Mouse (Mus musculus): ENCODE measurements at regions not wholly inside any gene's neighbourhood (a gene's known extent, or its start where the extent isn't known, plus 50 kb on each side); places are given as distances from the start of the nearest gene placed in this dataset.

- no peak overlapping the region for H3K4me3 ChIP-seq (ENCODE audit: low read depth, low read length)
- H3K36me3 ChIP-seq (ENCODE audit: control insufficient read depth, insufficient read depth, low read length) = no peaks in the 10 kb centered on the region
- no peaks in the 10 kb centered on the region for H3K27me3 ChIP-seq (replicated peaks; ENCODE audit: control insufficient read depth, insufficient read depth, low read length)
- WGBS = 85% methylated on average over 7 of the region's 7 CpGs
- H3K27ac ChIP-seq (ENCODE audit: low read depth, low read length) = no peak overlapping the region
- ATAC-seq = no peak
- DNase-seq (ENCODE audit: low spot score) = no peak
- peaks cover 15% of the 10 kb centered on the region for H3K4me1 ChIP-seq (ENCODE audit: control insufficient read depth, insufficient read depth, low read length)
- H3K9me3 ChIP-seq (replicated peaks; ENCODE audit: control insufficient read depth, low read length) = no peaks in the 10 kb centered on the region
- no peak overlapping the region for H3K9ac ChIP-seq (ENCODE audit: low read length)
- no peak overlapping the region for H3K4me2 ChIP-seq (ENCODE audit: low read length)
Measured at GRCm38 (mm10) chr13:112003445-112003844, 194.7 kb upstream of the Map3k1 start.

GRCm38 (mm10) chr13:112004126-112004525 is 195.3 kb upstream of the Map3k1 start:
- H3K27ac ChIP-seq (ENCODE audit: low read depth, low read length) = no peak overlapping the region
- DNase-seq (ENCODE audit: low spot score) = no peak
- no peaks in the 10 kb centered on the region for H3K36me3 ChIP-seq (ENCODE audit: control insufficient read depth, insufficient read depth, low read length)
- WGBS = 93% methylated on average over 3 of the region's 3 CpGs
- H3K27me3 ChIP-seq (replicated peaks; ENCODE audit: control insufficient read depth, insufficient read depth, low read length) = no peaks in the 10 kb centered on the region
- H3K9ac ChIP-seq (ENCODE audit: low read length) = no peak overlapping the region
- ATAC-seq = no peak
- no peak overlapping the region for H3K4me3 ChIP-seq (ENCODE audit: low read depth, low read length)
- no peaks in the 10 kb centered on the region for H3K9me3 ChIP-seq (replicated peaks; ENCODE audit: control insufficient read depth, low read length)
- peaks cover 15% of the 10 kb centered on the region for H3K4me1 ChIP-seq (ENCODE audit: control insufficient read depth, insufficient read depth, low read length)
- H3K4me2 ChIP-seq (ENCODE audit: low read length) = no peak overlapping the region

GRCm38 (mm10) chr13:112005421-112005820 is 196.6 kb upstream of the Map3k1 start:
- no peak overlapping the region for H3K27ac ChIP-seq (ENCODE audit: low read depth, low read length)
- DNase-seq (ENCODE audit: low spot score) = no peak
- H3K4me3 ChIP-seq (ENCODE audit: low read depth, low read length) = no peak overlapping the region

GRCm38 (mm10) chr13:112008806-112009205 is 200.0 kb upstream of the Map3k1 start:
- no peaks in the 10 kb centered on the region for H3K4me1 ChIP-seq (ENCODE audit: control insufficient read depth, insufficient read depth, low read length)
- no peaks in the 10 kb centered on the region for H3K36me3 ChIP-seq (ENCODE audit: control insufficient read depth, insufficient read depth, low read length)
- ATAC-seq = no peak
- no peak overlapping the region for H3K27ac ChIP-seq (ENCODE audit: low read depth, low read length)
- no peaks in the 10 kb centered on the region for H3K27me3 ChIP-seq (replicated peaks; ENCODE audit: control insufficient read depth, insufficient read depth, low read length)
- no peaks in the 10 kb centered on the region for H3K9me3 ChIP-seq (replicated peaks; ENCODE audit: control insufficient read depth, low read length)
- no peak for DNase-seq (ENCODE audit: low spot score)
- WGBS = 93% methylated on average over 5 of the region's 5 CpGs
- H3K9ac ChIP-seq (ENCODE audit: low read length) = no peak overlapping the region
- no peak overlapping the region for H3K4me2 ChIP-seq (ENCODE audit: low read length)
- no peak overlapping the region for H3K4me3 ChIP-seq (ENCODE audit: low read depth, low read length)

More at GRCm38 (mm10) chr13:112005421-112005820, 196.6 kb upstream of the Map3k1 start:
- ATAC-seq = no peak
- no peaks in the 10 kb centered on the region for H3K27me3 ChIP-seq (replicated peaks; ENCODE audit: control insufficient read depth, insufficient read depth, low read length)
- 91% methylated on average over 8 of the region's 8 CpGs for WGBS
- no peaks in the 10 kb centered on the region for H3K9me3 ChIP-seq (replicated peaks; ENCODE audit: control insufficient read depth, low read length)
- no peaks in the 10 kb centered on the region for H3K36me3 ChIP-seq (ENCODE audit: control insufficient read depth, insufficient read depth, low read length)
- H3K4me1 ChIP-seq (ENCODE audit: control insufficient read depth, insufficient read depth, low read length) = peaks cover 13% of the 10 kb centered on the region
- no peak overlapping the region for H3K4me2 ChIP-seq (ENCODE audit: low read length)
- no peak overlapping the region for H3K9ac ChIP-seq (ENCODE audit: low read length)

- no peaks in the 10 kb centered on the region for H3K4me1 ChIP-seq (ENCODE audit: control insufficient read depth, insufficient read depth, low read length)
- no peak overlapping the region for H3K4me2 ChIP-seq (ENCODE audit: low read length)
- H3K9ac ChIP-seq (ENCODE audit: low read length) = no peak overlapping the region
- no peaks in the 10 kb centered on the region for H3K36me3 ChIP-seq (ENCODE audit: control insufficient read depth, insufficient read depth, low read length)
- DNase-seq (ENCODE audit: low spot score) = no peak
- H3K27ac ChIP-seq (ENCODE audit: low read depth, low read length) = no peak overlapping the region
- H3K9me3 ChIP-seq (replicated peaks; ENCODE audit: control insufficient read depth, low read length) = no peaks in the 10 kb centered on the region
- no peak overlapping the region for H3K4me3 ChIP-seq (ENCODE audit: low read depth, low read length)
- H3K27me3 ChIP-seq (replicated peaks; ENCODE audit: control insufficient read depth, insufficient read depth, low read length) = no peaks in the 10 kb centered on the region
- WGBS = 68% methylated on average over 3 of the region's 3 CpGs
- no peak for ATAC-seq
Measured at GRCm38 (mm10) chr13:112009288-112009687, 200.5 kb upstream of the Map3k1 start.

- Histone ChIP-seq H3K36me3 (ENCODE audit: control insufficient read depth, insufficient read depth, low read length) (no peaks in the 10 kb centered on the region), H3K9ac (ENCODE audit: low read length) (no peak overlapping the region), H3K4me2 (ENCODE audit: low read length) (no peak overlapping the region), H3K4me1 (ENCODE audit: control insufficient read depth, insufficient read depth, low read length) (no peaks in the 10 kb centered on the region), H3K27ac (ENCODE audit: low read depth, low read length) (no peak overlapping the region), H3K27me3 (replicated peaks; ENCODE audit: control insufficient read depth, insufficient read depth, low read length) (no peaks in the 10 kb centered on the region), H3K4me3 (ENCODE audit: low read depth, low read length) (no peak overlapping the region), H3K9me3 (replicated peaks; ENCODE audit: control insufficient read depth, low read length) (no peaks in the 10 kb centered on the region)
- ATAC-seq (no peak), DNase-seq (ENCODE audit: low spot score) (no peak)
- 94% methylated on average over 8 of the region's 8 CpGs for whole genome bisulfite sequencing
Measured at GRCm38 (mm10) chr13:112010464-112010863, 201.7 kb upstream of the Map3k1 start.

- 65% methylated on average over 1 of the region's 1 CpGs for WGBS
- no peak for DNase-seq (ENCODE audit: low spot score)
- Histone ChIP-seq H3K4me1 (ENCODE audit: control insufficient read depth, insufficient read depth, low read length) (no peaks in the 10 kb centered on the region), H3K27me3 (replicated peaks; ENCODE audit: control insufficient read depth, insufficient read depth, low read length) (no peaks in the 10 kb centered on the region), H3K9ac (ENCODE audit: low read length) (no peak overlapping the region), H3K4me2 (ENCODE audit: low read length) (no peak overlapping the region), H3K4me3 (ENCODE audit: low read depth, low read length) (no peak overlapping the region), H3K36me3 (ENCODE audit: control insufficient read depth, insufficient read depth, low read length) (no peaks in the 10 kb centered on the region), H3K27ac (ENCODE audit: low read depth, low read length) (no peak overlapping the region), H3K9me3 (replicated peaks; ENCODE audit: control insufficient read depth, low read length) (no peaks in the 10 kb centered on the region)
- no peak for ATAC-seq
Measured at GRCm38 (mm10) chr13:112012640-112013039, 203.8 kb upstream of the Map3k1 start.

- H3K4me3 ChIP-seq (ENCODE audit: low read depth, low read length) = no peak overlapping the region
- whole genome bisulfite sequencing = 95% methylated on average over 3 of the region's 3 CpGs
- H3K4me2 ChIP-seq (ENCODE audit: low read length) = no peak overlapping the region
- H3K9me3 ChIP-seq (replicated peaks; ENCODE audit: control insufficient read depth, low read length) = no peaks in the 10 kb centered on the region
- H3K27ac ChIP-seq (ENCODE audit: low read depth, low read length) = no peak overlapping the region
- H3K4me1 ChIP-seq (ENCODE audit: control insufficient read depth, insufficient read depth, low read length) = no peaks in the 10 kb centered on the region
- no peak overlapping the region for H3K9ac ChIP-seq (ENCODE audit: low read length)
- no peaks in the 10 kb centered on the region for H3K36me3 ChIP-seq (ENCODE audit: control insufficient read depth, insufficient read depth, low read length)
- no peaks in the 10 kb centered on the region for H3K27me3 ChIP-seq (replicated peaks; ENCODE audit: control insufficient read depth, insufficient read depth, low read length)
- no peak for ATAC-seq
- no peak for DNase-seq (ENCODE audit: low spot score)
Measured at GRCm38 (mm10) chr13:112015083-112015482, 206.3 kb upstream of the Map3k1 start.

GRCm38 (mm10) chr13:112016280-112016679 is 207.5 kb upstream of the Map3k1 start:
- Histone ChIP-seq H3K27ac (ENCODE audit: low read depth, low read length) (no peak overlapping the region), H3K36me3 (ENCODE audit: control insufficient read depth, insufficient read depth, low read length) (no peaks in the 10 kb centered on the region), H3K4me3 (ENCODE audit: low read depth, low read length) (no peak overlapping the region), H3K27me3 (replicated peaks; ENCODE audit: control insufficient read depth, insufficient read depth, low read length) (no peaks in the 10 kb centered on the region), H3K4me1 (ENCODE audit: control insufficient read depth, insufficient read depth, low read length) (no peaks in the 10 kb centered on the region), H3K9ac (ENCODE audit: low read length) (no peak overlapping the region), H3K9me3 (replicated peaks; ENCODE audit: control insufficient read depth, low read length) (no peaks in the 10 kb centered on the region), H3K4me2 (ENCODE audit: low read length) (no peak overlapping the region)
- ATAC-seq (no peak), DNase-seq (ENCODE audit: low spot score) (no peak)

Measured in forebrain, embryonic 14.5 days (tissue).